Mouse (Mus musculus) spleen, postnatal 36 days (tissue): ENCODE results near the gene Susd4.
A peak's percentile ranks its signal among the peaks of the same experiment; 100 is the strongest.

Experiments
- DNase-seq, 2 experiments: peaks; one replicate each; pipeline ENCODE4 v3.0.0; 2022; ENCODE audit warnings: low spot score in 2 of 2, mixed read lengths in 1 of 2

Gene Susd4

DNA sequence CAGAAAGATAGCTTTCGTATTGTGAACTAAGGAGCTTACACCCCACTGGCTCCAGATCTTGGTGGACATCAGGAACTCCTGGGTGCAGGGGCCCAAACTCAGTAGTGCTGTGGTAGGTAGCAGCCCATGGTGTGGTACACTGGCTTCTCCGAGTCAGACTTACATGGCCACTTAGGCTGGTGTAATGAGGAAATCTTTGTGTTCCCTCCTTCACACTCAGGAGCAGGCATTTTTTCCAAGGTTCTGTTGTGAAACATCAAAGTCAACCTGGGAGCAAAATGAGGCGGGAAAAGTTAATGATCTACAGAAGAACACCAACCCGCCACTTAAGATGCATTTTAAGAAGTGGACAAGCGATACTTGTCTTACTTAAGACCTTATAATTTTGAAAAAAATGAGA lies 21.8 kb downstream of the Susd4 start:
- DNase-seq = no peak

DNA sequence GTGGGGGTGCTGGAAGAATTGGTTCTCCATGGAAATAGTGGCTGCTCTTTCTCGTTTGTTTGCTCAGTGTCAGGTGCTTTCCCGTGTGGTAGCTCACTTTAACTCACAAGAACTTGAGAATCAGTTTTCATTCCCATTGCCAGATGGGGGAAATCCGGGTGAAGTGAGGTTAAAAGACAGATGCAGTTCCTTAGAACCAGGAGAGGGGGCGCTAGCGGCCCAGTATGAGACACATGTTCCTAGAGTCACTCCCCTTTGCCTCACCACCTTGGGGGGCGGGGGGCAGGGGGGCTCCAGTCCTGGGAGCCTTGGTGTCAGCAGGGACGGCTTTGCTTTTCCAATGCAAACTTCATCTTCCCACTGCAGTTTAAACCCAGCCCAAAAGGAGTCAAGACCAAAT lies 23.4 kb downstream of the Susd4 start:
- no peak for DNase-seq

DNA sequence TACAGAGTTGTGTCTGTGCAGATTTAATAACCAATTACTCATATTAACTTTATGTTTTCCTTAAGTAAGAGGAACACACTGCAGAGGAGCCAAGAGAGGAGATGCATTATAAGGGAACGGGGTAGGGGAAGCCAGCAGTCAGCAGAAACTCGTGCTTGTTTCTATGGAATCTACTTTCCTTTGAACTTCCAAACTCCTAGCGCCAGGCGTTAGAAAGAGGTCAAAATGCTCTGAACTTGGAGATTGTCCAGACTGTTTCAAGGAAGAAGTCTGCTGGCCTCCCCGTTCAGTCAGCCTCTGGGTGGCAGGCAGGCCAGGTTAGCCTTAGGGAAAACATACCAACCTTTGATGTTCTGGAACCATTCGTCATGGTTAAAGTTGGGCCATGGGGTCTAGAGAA lies 25.2 kb downstream of the Susd4 start:
- no peak for DNase-seq

DNA sequence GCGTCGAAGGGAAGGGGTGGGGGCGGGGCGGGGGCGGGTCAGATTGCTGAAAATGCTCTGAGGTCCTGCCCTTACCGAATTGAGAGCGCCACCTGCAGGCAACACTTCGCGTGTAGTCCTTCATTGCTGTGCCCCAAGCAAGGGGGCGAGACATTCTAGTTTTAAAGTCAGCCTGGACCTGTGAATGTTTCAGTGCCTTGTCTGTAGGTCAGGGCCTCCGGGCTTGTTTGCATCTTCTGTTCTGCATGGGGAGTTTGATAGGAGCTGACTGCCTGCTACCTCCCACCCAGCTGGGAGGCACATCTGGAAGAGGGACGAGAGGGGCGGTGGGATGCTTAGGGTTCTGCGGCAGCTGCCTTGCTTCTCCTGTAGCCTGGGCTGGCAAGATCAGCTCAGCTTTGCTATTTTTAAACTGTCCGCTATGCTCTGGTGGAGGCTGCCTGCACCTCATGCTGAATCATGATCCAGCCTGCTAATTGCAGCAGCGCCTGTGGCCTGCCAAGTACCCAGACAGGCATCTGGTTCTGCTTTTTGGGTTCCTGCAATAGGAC lies 28.9 kb downstream of the Susd4 start:
- DNase-seq = peak in 1 of 2 experiments; percentile 16

DNA sequence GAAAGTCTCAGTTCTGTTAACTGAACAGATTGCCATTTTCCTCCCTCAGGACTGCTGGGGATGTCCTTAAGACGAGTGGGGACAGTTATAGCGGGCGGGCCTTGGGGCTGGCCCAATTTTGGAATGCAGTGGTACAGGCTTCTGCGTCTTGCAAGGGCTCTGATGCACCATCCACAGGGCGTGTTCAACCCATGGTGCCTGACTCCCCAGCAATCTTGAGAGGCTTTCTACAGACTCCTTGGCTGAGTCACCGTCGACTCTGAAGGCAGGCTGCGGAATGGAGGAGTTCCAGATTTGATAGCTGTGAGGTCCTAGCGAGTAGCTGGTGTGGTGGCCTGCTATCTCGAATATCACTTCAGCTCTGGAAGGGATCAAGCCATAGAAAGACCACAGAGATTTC lies 30.6 kb downstream of the Susd4 start:
- DNase-seq = no peak

DNA sequence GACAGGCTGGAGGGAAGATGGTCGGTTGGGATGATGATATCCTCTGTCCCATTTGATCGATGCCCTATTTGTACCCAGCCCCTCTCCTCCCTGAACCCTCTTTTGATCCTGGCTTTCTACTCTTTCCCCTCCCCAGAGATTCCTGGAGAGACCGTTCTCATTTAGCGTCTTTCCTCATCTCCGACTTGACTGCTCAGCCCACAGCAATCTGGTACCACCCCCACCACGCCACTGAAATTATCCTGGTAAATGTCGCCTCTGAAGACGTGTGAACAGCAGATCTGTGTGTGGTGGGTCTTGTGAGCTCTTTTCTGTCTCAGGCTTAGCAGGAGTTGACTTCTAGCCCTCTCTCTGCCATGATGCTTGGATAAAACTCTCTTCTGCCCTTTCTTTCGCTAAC lies 31.0 kb downstream of the Susd4 start:
- DNase-seq = no peak

DNA sequence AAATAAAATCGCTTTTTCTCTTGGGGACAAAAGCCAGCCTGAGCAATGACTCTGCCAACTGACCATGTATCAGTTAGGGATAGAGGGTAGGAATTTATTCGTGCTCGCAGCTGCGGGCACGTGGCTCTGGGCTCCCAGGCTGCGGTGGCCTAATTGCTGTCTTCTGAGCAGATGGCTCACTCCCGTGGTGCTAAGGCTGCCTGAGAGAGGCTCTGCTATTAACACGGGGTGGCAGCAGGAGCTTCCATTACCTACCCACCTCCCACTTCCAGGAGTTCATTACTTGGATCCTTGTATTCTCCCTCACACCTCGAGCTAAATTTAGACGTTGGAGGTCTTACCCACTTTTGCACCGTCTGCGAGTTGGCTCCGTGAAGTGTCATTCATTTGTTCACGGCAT lies 33.4 kb downstream of the Susd4 start:
- no peak for DNase-seq

DNA sequence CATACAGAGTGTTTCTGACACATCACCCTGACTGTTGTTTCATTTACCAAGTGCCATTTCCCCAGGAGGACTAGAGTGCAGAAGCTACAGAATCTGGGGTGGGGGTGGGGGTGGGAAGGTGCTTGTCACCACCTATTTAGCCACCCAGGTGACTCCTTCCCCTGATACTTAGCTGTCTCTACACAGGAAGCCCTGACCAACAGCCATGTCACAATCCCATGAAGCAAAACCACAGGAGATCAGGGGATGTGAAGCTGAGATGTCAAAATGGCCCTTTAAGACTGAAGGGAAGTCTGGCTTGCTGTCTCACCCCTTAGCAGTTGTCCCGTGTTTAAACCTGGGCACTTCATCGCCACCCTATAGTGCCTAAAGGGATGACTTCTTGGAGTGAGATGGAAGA lies 37.9 kb downstream of the Susd4 start:
- no peak for DNase-seq

DNA sequence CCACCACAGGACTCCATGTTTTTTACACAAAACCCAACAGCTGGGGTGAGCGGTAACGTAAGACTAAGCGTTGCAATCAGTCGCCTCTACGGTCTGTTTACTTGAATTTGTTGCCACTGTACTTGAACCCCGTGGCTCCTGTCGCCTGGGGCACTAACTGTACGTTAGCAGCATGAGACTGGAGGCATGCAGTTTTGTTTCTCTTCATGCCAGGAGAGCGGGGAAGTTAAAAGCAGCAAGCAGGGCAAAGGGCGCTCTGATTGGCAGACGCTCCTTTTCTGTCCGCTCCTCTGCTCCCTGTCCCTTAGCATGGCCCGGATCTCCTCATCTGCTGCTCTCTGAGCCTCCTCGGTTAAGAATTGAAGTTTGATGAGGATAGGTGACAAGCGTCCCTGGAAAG lies 39.2 kb downstream of the Susd4 start:
- no peak for DNase-seq

DNA sequence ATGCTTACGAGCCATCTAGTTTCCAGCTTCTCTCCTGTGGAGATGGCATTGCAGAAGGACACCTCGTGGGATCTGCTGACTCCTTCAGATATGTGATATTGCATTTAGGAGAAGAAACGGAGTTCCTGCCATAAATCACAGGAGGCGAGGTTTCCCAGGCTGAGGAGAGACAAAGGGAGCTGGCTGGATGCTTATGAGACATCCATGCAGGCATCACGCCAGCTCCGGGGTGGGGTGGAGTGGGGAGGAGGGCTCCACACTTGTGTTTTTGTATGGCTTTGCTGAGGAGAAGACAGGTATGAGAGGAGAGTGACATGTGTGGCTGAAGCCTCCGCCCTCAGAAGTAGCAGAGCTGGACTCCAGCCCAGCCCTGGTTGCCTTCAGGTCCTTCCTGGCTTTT lies 50.3 kb downstream of the Susd4 start:
- DNase-seq = no peak

DNA sequence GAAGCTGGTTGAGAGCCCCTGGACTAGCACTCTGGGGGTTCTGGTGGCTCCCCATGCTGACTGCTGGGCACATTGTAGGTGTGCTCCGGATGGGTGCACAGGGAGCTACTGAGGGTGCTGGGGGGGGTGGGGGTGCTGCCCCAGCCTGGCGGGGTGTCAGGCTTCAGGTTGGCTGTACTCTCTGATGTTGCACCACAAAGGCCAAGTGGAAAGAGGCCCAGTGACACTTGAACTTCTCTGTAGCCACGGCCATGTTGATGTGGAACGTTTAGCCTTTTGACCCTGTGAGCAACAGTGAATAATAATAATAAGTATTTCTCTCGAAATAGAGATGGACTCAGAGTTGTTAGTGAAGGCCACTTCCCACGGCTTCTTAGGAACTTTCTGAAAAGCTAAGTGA lies 50.9 kb downstream of the Susd4 start:
- no peak for DNase-seq

DNA sequence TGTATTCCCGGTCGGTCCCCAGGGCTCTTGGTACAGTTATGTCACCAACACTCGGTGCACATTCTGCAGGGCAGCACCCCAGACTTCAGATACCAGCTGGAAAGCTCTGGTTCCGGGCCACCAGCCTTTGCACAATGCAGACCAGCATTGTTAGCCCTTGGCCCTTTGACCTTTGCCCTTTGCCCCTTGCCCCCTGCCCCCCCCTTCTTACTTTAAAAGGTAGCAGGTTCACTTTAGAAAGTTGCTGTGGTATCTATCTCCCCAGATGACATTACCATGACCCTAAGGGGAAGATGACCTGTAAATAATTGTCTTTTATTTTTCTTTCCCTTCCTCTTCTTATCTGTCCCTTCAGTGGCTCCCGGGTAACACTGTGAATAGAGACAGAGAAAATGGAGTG lies 53.4 kb downstream of the Susd4 start:
- DNase-seq = no peak

DNA sequence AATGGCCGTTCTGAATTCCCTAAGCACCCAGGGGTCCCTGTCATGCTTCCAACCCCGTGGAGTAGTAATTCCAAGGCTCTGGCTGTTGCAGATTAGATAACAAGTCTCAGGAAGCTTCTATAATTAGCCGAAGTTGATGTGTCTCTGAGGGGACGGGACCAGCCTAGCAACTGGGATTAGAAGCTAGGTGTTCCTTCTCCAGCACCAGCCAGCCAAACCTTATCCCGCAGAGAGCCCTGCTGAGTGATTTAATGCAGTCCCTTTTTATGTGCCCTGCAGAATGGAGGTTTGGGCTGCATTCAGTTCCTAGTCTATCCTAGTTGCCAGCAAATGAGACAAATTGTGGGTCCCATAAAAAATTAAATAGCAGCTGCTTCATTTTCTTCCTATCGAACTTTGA lies 54.0 kb downstream of the Susd4 start:
- DNase-seq = no peak

DNA sequence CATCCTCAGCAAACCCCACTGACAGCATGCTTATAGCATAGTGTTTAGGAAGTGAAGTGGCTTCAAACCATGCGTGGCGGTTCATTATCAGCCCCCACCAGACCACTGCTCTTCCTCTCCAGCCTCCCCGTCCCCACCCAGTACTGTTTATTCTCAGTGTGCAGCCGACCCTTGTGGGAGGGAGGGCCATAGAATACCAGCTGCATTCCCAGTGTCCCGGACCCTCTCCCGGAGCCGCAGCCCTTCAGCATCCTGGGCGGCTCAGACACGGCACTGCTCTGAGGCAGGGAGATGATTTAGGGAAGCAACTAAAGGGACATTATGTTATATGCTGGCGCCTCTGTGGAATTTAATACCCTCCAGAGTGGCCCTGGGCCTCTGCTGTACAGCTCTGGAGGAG lies 55.3 kb downstream of the Susd4 start:
- DNase-seq = no peak

DNA sequence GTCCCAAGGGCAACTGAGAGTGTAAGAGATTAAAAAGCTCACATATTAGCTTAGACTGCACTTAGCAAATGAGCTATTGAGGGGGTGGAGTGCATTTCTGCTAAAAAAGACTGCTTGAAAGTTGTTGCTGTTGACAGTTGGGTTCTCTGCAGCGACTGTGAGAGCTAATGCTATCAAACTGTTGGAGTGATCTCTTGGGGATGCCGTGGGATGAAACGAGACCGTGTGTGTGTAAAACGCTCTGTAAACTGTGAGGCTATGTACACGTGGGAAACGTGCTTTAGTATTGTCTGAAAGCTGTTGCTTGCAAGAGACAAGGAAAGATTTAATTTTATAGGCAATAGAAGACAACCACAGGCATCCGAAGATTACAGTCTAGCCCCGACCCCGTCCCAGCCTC lies 59.1 kb downstream of the Susd4 start:
- DNase-seq = no peak

DNA sequence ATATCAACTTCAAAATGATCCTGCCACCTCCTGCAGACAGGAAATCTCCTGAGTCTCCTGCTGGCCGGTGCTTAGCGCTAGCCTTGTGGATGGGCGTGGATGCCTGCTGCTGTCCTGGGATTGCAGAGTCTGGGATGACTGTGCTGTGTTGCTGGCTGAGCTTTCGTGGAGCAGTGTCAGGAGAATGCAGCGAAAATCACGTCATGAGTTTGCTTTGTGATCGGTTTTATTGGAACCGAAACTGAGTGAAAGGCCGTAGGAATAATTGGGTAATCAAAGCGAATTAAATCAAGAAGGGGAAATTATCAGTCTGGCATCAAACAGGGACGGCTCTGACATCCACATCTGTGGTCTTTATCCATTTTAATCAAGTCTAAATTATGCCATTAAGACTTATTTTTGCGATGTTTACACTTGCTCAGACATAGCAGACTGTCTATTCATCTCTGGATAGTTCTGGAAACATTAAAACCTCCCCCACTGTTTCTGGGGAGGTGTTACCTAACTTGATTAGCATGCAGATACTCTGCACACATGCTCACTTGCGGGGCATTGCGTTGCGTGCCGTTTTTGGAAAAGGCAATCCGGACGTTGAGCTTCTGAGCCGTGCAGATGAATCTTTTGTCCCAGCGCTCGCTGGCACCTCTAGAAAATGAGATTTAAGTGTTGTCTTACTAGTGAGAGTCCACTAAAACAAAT lies 60.2 kb downstream of the Susd4 start:
- no peak for DNase-seq

DNA sequence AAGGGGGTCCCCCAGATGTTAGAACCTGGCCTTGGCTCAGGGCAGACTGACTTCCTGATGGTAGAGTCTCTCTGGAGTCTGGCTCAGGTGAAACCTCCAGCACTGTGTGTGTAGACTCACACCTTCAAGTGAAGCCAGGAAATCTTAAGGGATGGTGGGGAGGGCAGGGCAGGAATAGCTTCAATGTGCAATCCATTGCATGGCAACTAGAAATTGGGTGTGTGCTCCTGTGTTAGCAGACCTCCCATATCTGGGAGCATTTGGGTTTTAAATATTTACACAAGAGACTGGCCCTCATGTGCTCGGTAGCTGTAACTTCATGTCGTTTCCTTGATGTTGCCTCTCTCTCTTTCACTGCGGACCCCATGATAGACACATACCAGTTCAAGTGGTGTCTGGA lies 62.9 kb downstream of the Susd4 start:
- DNase-seq = no peak

DNA sequence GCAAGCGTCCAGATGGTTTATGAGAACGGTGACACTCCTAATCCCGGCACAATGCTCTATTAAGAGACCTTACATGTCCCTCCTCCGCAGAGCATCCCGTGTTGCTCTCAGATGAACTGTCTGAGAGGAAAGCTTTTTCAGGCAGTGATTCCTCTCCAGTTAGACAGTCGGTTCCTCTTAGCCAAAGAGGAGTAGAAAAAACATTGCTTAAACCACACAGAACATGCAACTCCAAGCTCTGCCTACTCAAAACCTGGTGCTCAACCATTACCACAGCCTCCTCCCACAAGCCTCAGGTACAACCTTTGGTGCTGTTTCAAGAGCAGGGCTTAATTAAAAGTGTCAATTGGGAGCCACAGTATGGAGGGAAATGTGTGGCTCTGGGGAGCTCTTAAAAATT lies 74.4 kb downstream of the Susd4 start:
- DNase-seq = no peak

DNA sequence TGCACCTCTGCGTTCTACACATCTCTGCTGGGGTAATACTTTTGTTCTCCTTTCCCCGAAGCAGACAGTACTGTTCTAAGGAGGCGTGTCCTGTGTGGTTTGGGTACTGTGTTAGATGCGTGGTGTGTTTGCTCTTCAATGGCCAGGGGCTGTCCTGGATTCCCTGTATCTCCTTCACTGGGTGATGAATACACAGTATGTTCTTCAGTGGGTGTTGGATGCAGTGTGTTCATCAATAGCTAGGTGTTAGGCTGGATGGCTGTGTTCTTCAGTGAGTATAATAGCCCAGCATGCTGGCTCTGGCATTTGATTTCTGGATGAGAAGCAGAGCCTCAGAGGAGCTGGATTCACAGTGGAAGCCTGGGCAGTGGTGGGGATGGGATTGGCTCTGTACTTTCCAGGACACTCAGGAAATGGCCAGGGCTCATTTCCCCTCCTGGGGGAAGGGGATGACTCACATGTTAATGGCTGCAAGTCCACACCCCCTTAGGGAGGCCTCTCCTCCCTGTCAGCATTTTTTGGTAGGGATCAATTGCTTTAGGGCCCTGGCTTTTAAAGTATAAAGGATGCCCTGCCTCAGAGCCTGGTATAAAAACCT lies 75.8 kb downstream of the Susd4 start:
- no peak for DNase-seq

DNA sequence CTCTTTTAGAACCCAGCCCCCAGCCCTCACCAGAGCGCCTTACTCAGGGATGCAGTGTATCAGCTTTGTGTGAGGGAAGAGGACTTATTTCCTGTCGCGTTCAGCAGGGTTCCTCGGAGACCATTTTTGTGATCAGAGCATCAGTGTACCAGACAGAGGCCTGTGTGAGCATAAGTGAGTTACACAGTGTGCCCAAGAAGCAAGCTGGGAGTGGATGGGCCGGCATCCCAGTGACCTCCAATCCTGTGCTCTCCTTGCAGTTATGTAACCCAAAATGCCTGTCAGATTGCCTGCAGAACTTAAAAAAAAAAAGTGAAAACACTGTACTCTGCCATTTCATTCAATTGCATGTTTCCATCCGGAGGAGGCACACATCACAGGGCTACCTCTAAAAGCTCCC lies 76.4 kb downstream of the Susd4 start:
- no peak for DNase-seq

DNA sequence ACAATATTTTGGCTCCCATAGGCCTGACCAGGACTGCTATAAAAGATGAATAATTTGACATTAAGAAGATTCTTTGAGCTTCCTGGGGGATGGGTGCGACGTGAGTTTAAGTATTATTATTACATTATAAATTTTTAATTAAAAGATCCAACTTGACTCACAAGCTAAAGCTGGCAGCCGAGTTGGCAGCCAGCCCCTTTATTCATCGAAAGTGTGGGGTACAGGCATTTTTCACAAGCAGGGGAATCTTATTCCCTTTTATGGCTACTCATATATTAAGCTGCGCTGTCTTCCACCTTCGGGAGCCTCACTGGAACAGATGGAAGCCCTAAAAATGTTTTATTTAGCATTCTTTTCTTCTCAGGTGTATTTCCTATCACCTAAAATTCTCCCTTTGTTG lies 76.9 kb downstream of the Susd4 start:
- DNase-seq = no peak

DNA sequence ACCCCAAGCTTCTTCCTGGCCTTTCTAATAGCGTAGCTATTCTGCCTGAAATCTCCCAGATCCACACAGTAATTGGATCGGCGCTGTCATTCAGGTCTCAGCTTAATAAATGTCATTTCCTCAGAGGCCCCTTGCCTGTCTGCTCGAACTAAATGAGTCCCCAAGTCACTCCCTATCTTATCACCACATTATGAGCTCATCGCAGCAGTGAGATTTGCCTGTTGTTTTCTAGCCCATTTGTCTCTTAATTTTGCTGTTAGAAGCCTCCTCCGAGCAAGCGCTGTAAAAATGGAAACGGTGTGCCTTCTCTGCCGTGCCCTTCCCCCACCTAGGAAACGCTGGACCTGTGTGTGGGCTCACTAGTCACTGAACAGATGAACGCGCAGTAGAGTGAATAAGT lies 85.9 kb downstream of the Susd4 start:
- DNase-seq = no peak

DNA sequence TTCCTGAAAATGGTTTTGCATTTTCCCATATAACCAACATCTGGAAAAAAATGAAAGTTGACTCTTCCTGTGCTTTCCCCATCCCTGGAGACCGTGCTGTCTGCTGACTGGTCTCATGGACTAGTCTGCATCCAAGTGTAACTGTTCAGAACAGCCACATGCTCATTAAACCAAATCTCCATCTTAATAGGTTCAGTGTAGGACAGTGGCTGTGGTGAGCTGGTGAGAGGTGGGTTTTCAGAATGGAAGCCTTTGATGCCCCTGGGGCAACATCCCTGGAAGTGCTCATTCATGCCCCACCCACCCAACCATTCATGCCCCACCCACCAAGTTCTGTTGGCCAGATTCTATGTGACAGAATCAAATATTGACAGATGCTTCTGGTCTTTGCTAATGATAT lies 86.4 kb downstream of the Susd4 start:
- DNase-seq = no peak

DNA sequence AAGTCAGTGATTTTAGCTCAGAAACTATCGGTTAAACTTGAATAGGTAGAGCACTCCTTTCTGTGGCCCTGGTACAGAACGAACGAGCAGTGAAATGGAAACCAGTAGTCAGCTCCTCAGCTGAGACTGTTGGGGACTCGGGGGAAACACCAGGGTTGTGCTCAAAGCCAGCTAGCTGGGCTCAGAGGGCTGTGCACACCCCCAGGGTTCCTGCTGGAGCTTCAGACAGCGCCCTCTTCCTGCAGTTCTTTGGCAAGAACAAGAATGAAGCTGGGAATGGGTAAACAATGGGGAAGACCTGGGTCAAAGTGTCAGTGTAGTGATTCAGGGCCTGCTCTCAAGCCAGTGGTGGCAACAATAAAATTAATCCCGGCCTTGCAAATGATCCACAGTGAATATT lies 88.5 kb downstream of the Susd4 start:
- DNase-seq = no peak
